Mouse (Mus musculus) neutrophil, adult 65 days (primary cell): ENCODE results near the gene Creb3. TPM values are rescaled to one million over a fixed set of nuclear protein-coding genes. Genes with fewer than 3 reads are reported as not detected.

Source experiments
- total RNA-seq: library from RNA; stranded (reverse); gene quantifications from 2 replicates; pipeline ENCODE4 v1.2.4, GENCODE M21; 2023

Creb3 gene
- 81.5 and 97.2 TPM in 2 replicates for total RNA-seq

GRCm38 (mm10) chr4:43561997-43562768, at the start of gene Creb3, which contains the start of gene Tln1:
Gene Creb3 (plus strand): TSS chr4:43562332.
Gene Tln1 (minus strand): TSS chr4:43562691.

GRCm38 (mm10) chr4:43578376-43579204, 16.5 kb downstream of the Creb3 start, which contains the start of the genes Rgp1 and Gba2:
Gene Rgp1 (plus strand): TSS chr4:43578715.
Gene Gba2 (minus strand): TSS chr4:43578873.

GRCm38 (mm10) chr4:43584444-43585416, 22.6 kb downstream of the Creb3 start, which contains the start of gene Msmp:
Gene Msmp (minus strand): TSS chr4:43584494.

Other genes with a start within 250 kb of the Creb3 start
- 2.4 and 2.9 TPM in 2 replicates for gene Rusc2, start 180.4 kb upstream of the Creb3 start, total RNA-seq
- gene Fam166b, start 133.2 kb upstream of the Creb3 start, total RNA-seq = not detected in 2 replicates
- 3.5 and 7.4 TPM in 2 replicates for gene Tesk1, start 120.4 kb upstream of the Creb3 start, total RNA-seq
- gene Cd72, start 107.7 kb upstream of the Creb3 start, total RNA-seq = 6.4 and 8.5 TPM in 2 replicates
- gene Sit1, start 78.6 kb upstream of the Creb3 start, total RNA-seq = 1.00 TPM in 1 of 2 replicates, not detected in the other
- gene Ccdc107, start 69.4 kb upstream of the Creb3 start, total RNA-seq = 4.4 and 5.0 TPM in 2 replicates
- 23.8 and 36.8 TPM in 2 replicates for gene Arhgef39, start 62.6 kb upstream of the Creb3 start, total RNA-seq
- gene Car9, start 55.4 kb upstream of the Creb3 start, total RNA-seq = 0.32 and 0.63 TPM in 2 replicates
- not detected in 2 replicates for gene Tpm2, start 38.6 kb upstream of the Creb3 start, total RNA-seq
- gene Tln1, start 359 bp downstream of the Creb3 start, total RNA-seq = 554 and 575 TPM in 2 replicates
- gene Rgp1, start 16.4 kb downstream of the Creb3 start, total RNA-seq = 45.8 TPM in 2 replicates
- 23.1 and 37.6 TPM in 2 replicates for gene Gba2, start 16.5 kb downstream of the Creb3 start, total RNA-seq
- not detected in 2 replicates for gene Msmp, start 22.2 kb downstream of the Creb3 start, total RNA-seq
- 0.28 and 0.32 TPM in 2 replicates for gene Npr2, start 69.6 kb downstream of the Creb3 start, total RNA-seq
- gene Spag8, start 91.3 kb downstream of the Creb3 start, total RNA-seq = not detected in 2 replicates
- 4.9 and 7.9 TPM in 2 replicates for gene Hint2, start 94.1 kb downstream of the Creb3 start, total RNA-seq
- gene Tmem8b, start 106.6 kb downstream of the Creb3 start, total RNA-seq = 0.28 and 0.93 TPM in 2 replicates
- gene Fam221b, start 106.8 kb downstream of the Creb3 start, total RNA-seq = not detected in 2 replicates
- gene Olfr70, start 138.5 kb downstream of the Creb3 start, total RNA-seq = not detected in 2 replicates
- not detected in 2 replicates for gene Olfr71, start 147.9 kb downstream of the Creb3 start, total RNA-seq
- gene Hrct1, start 164.9 kb downstream of the Creb3 start, total RNA-seq = not detected in 2 replicates
- gene Spaar, start 167.7 kb downstream of the Creb3 start, total RNA-seq = not detected in 2 replicates
- gene Olfr159, start 208.7 kb downstream of the Creb3 start, total RNA-seq = not detected in 2 replicates